Mouse (Mus musculus) G1E (cell line): ENCODE measurements around the gene 1700001O22Rik.

Source experiments
- CTCF ChIP-seq: IDR thresholded peaks from 2 replicates; pipeline ENCODE4 v1.5.1; 2012; ENCODE audit warnings: low read depth, low read length, inconsistent platforms, mixed read lengths
- TAL1 ChIP-seq: conservative IDR thresholded peaks from 2 replicates; pipeline ENCODE4 v1.6.1; 2012; ENCODE audit warnings: low read depth, low read length, inconsistent platforms, mixed read lengths

DNA sequence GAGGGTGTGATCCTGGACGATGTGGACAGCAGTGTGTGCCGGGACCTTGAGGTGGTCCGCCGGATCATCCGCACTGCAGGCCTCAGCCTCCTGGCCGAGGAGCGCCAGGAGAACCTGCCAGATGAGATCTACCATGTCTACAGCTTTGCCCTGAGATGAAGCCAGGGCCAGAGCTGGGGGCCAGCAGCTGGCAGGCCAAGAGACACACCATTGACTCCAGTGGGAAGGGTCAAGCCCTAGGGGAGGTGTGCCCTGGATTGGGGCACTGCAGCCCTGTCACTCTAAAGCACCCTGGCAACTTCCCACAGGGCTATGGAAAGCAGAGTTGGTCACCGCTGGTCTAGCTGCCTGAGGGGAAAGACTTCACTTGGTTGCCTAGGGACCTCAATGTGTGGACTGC lies 19.0 kb upstream of the 1700001O22Rik start:
- TF ChIP-seq CTCF (no peak), TAL1 (no peak)
